Comparison of ENCODE assay signal across 9 mouse cellular contexts in the genomic region with DNA sequence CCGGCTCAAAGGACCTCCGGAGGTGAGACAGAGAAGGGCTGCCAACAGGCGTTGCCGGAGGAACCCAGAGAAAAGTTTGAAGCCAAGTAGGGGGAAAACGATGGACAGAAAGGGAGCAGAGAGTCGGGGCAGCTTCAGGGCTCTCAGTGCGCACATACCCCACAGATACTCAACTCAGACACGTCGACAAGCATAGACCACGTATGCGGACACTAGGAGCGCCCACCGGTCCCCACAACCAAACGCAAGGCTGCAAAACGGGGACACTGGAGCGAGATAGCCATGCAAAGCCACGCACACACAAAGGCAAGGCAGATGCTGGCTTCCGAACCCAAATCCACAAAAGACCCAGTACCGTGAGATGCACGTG. TPM values are rescaled to one million over a fixed set of nuclear protein-coding genes. Genes with fewer than 3 reads are reported as not detected.
DNase-seq lines count a peak whose midpoint lies in the region; ATAC-seq and TF ChIP-seq lines count a peak whose summit lies in the region.
"Had no signal": no experiment of that assay in that cellular context is flagged by ENCODE, and none has a peak within 500 bp of the region (broad histone marks: within the 10 kb centered on the region; RNA-seq: fewer than 3 reads in every experiment).

No protein-coding gene starts in this region.

- H3K4me3 ChIP-seq in heart, embryonic 14.5 days (ENCODE audit: control insufficient read depth in 1 of 2, insufficient read depth in 1 of 2, low read depth in 1 of 2, low read length in 2 of 2) = peak overlapping the region; percentile 83 to 85
- H3K4me3 ChIP-seq in MEL (ENCODE audit: control insufficient read depth in 1 of 2, insufficient read depth in 1 of 2, low read depth in 2 of 2, low read length in 2 of 2) (peak overlapping the region; percentile 64 to 65), macrophage (ENCODE audit: inconsistent target) (peak overlapping the region; percentile 37)
- peak overlapping the region; percentile 86 for H3K4me3 ChIP-seq in hindbrain, embryonic 10.5 days

- H3K27me3 ChIP-seq in heart, embryonic 14.5 days (ENCODE audit: control insufficient read depth, insufficient read depth, low read length) = no peaks in the 10 kb centered on the region
- H3K27me3 ChIP-seq in MEL (ENCODE audit: control insufficient read depth in 1 of 2, insufficient read depth in 2 of 2, low read length in 2 of 2) = peaks cover 0 to 3% of the 10 kb centered on the region in 2 experiments; a peak in 3 of 4 replicates
- 0 out of 2 replicates have a peak, but pooled peaks cover 3% of the 10 kb centered on the region for H3K27me3 ChIP-seq in hindbrain, embryonic 10.5 days (ENCODE audit: insufficient read depth, poor library complexity, severe bottlenecking)

- under 1% methylated on average over 20 of the region's 20 CpGs for WGBS in heart, embryonic 14.5 days
- WGBS in hindbrain, embryonic 10.5 days = 0% methylated on average over 20 of the region's 20 CpGs
- WGBS in macrophage (ENCODE audit: missing documents) = 4% methylated on average over 20 of the region's 20 CpGs

- H3K79me2 ChIP-seq in MEL (ENCODE audit: control insufficient read depth, insufficient read depth, low read length, poor library complexity) = no peaks in the 10 kb centered on the region
- no peaks in the 10 kb centered on the region for H3K79me2 ChIP-seq in macrophage (ENCODE audit: inconsistent target)

- H3K9me3 ChIP-seq in heart, embryonic 14.5 days (ENCODE audit: control insufficient read depth, low read length) = 0 out of 2 replicates have a peak, but pooled peaks cover 7% of the 10 kb centered on the region
- no peaks in the 10 kb centered on the region for H3K9me3 ChIP-seq in MEL (replicated peaks; ENCODE audit: insufficient read depth, low read length)
- H3K9me3 ChIP-seq in hindbrain, embryonic 10.5 days = no peaks in the 10 kb centered on the region

- no peak for TF ChIP-seq CTCF in MEL (IDR thresholded peaks at IDR 0.05 in 2 of 3, conservative IDR thresholded peaks at IDR 0.05 in 1 of 3; ENCODE audit: control insufficient read depth in 1 of 3, insufficient read depth in 1 of 3, low read depth in 2 of 3, low read length in 3 of 3, poor library complexity in 1 of 3, severe bottlenecking in 1 of 3)

- H3K4me2 ChIP-seq in heart, embryonic 14.5 days (ENCODE audit: low read length) = peak overlapping the region; percentile 89

- TF ChIP-seq RAD21 in MEL (IDR thresholded peaks at IDR 0.05; ENCODE audit: low read depth, low read length) = no peak

- peak overlapping the region; percentile 81 for H3K9ac ChIP-seq in heart, embryonic 14.5 days (ENCODE audit: low read length)
- H3K9ac ChIP-seq in MEL (ENCODE audit: control insufficient read depth, low read depth, low read length, poor library complexity, severe bottlenecking) = peak overlapping the region; percentile 59

- TF ChIP-seq EP300 in MEL (IDR thresholded peaks at IDR 0.05; ENCODE audit: low read depth in 1 of 2, low read length in 2 of 2) = no peak

- H3K36me3 ChIP-seq in heart, embryonic 14.5 days (ENCODE audit: control insufficient read depth, insufficient read depth, low read length) = no peaks in the 10 kb centered on the region
- no peaks in the 10 kb centered on the region for H3K36me3 ChIP-seq in MEL (ENCODE audit: control insufficient read depth in 1 of 2, insufficient read depth in 2 of 2, low read length in 2 of 2)
- H3K36me3 ChIP-seq in hindbrain, embryonic 10.5 days = no peaks in the 10 kb centered on the region
- H3K36me3 ChIP-seq in macrophage (ENCODE audit: inconsistent target) = no peaks in the 10 kb centered on the region
- H3K36me3 ChIP-seq: G1E had no signal

- TF ChIP-seq POLR2A in MEL (IDR thresholded peaks at IDR 0.05; ENCODE audit: control insufficient read depth in 1 of 2, insufficient read depth in 1 of 2, low read depth in 1 of 2, low read length in 2 of 2, poor library complexity in 1 of 2) = no peak

- DNase-seq in heart, adult 9 months (ENCODE audit: low spot score in 2 of 2) = no peak
- DNase-seq in MEL (ENCODE audit: low read depth, low spot score) = peak; percentile 16
- DNase-seq in hindbrain, embryonic 10.5 days (ENCODE audit: low spot score) = no peak
- DNase-seq in ovary, postnatal 14 days (ENCODE audit: low spot score) = no peak
- DNase-seq in thymus, postnatal 25 days = no peak
- no peak for DNase-seq in natural killer cell, adult 2 months (ENCODE audit: low spot score in 2 of 2)

- H3K27ac ChIP-seq in heart, embryonic 14.5 days (replicated peaks in 1 of 2; ENCODE audit: control insufficient read depth in 1 of 2, insufficient read depth in 1 of 2, low read depth in 2 of 2, low read length in 2 of 2) = peak overlapping the region; percentile 46 to 67
- H3K27ac ChIP-seq in MEL (ENCODE audit: control insufficient read depth, low read depth, low read length) (no peak overlapping the region), macrophage (no peak overlapping the region)
- H3K27ac ChIP-seq in hindbrain, embryonic 10.5 days = peak overlapping the region; percentile 95

- no peak for ATAC-seq in heart, embryonic 14.5 days (ENCODE audit: insufficient number of reproducible peaks, insufficient read depth, low FRiP score, low read depth)

- H3K4me1 ChIP-seq in heart, embryonic 14.5 days (ENCODE audit: control insufficient read depth in 2 of 2, insufficient read depth in 2 of 2, low read length in 2 of 2) = peaks cover 15 to 25% of the 10 kb centered on the region in 2 experiments
- H3K4me1 ChIP-seq in MEL (ENCODE audit: control insufficient read depth in 1 of 2, insufficient read depth in 2 of 2, low read length in 2 of 2) = no peaks in the 10 kb centered on the region
- peaks cover 60% of the 10 kb centered on the region for H3K4me1 ChIP-seq in hindbrain, embryonic 10.5 days (replicated peaks)

TF ChIP-seq in MEL, 35 proteins besides CTCF, POLR2A, EP300 and RAD21:
- TF ChIP-seq HCFC1 (IDR thresholded peaks at IDR 0.05; ENCODE audit: low read depth, low read length) (no peak), POLR2AphosphoS2 (IDR thresholded peaks at IDR 0.05; ENCODE audit: low read length) (no peak), MEF2A (IDR thresholded peaks at IDR 0.05; ENCODE audit: extremely low read depth, insufficient replicate concordance, low read depth, low read length, poor library complexity, severe bottlenecking) (no peak), GABPA (IDR thresholded peaks at IDR 0.05; ENCODE audit: low read depth, low read length) (no peak), MAFK (IDR thresholded peaks at IDR 0.05; ENCODE audit: borderline replicate concordance, low read depth, low read length) (no peak), NRF1 (IDR thresholded peaks at IDR 0.05; ENCODE audit: insufficient read depth, low read depth, low read length, poor library complexity, severe bottlenecking) (no peak)

RNA-seq across cellular contexts. Expression of gene Tsku, which starts 0.5 kb away (rescaled TPM):
- polyA plus RNA-seq in heart, embryonic 14.5 days (2014; fragmentation: Nextera tagmentation; extraction: Ambion mirVana) = 5.7 and 6.5 TPM in 2 replicates
- total RNA-seq in MEL (2012; rRNA removed) = 0.12 and 0.16 TPM in 2 replicates
- under 1 TPM in 1 of 2 experiments, not detected in 1; 0.99 TPM for polyA plus RNA-seq in MEL (2012; ENCODE audit: insufficient read depth in 1 of 2, insufficient read length in 2 of 2, low read depth in 1 of 2, low replicate concordance in 2 of 2, missing spikeins in 1 of 2)
- 8.1 and 10.2 TPM in 2 replicates for polyA plus RNA-seq in hindbrain, embryonic 10.5 days (2016; fragmentation: Nextera tagmentation; extraction: Ambion mirVana)
- total RNA-seq in macrophage (2018; cell fraction: chromatin; rRNA removed) = 1 to 10 TPM in 21 of 26 experiments, under 1 TPM in 5; 0.33 to 8.1 (median 2.2) TPM
- 1 to 10 TPM; 2.4 to 8.5 (median 5.0) TPM for total RNA-seq in macrophage (2018; cell fraction: cytosol; rRNA removed)
- 1 to 10 TPM; 2.2 to 9.8 (median 4.5) TPM for total RNA-seq in macrophage (2018; cell fraction: nucleus; rRNA removed)
- 3.6 to 10.4 TPM (median 4.7 TPM) in 3 replicates for polyA plus RNA-seq in macrophage (2018)
- total RNA-seq: G1E had no signal
- polyA plus RNA-seq: G1E had no signal

RNA-seq across cellular contexts. Expression of gene Acer3, which starts 39.6 kb away (rescaled TPM):
- polyA plus RNA-seq in heart, embryonic 14.5 days (2014; fragmentation: Nextera tagmentation; extraction: Ambion mirVana) = 24.7 and 27.6 TPM in 2 replicates
- total RNA-seq in MEL (2012; rRNA removed) = 41.7 and 44.3 TPM in 2 replicates
- polyA plus RNA-seq in MEL (2012; ENCODE audit: insufficient read depth in 1 of 2, insufficient read length in 2 of 2, low read depth in 1 of 2, low replicate concordance in 2 of 2, missing spikeins in 1 of 2) (10 to 100 TPM in 1 of 2 experiments, not detected in 1; 17.2 TPM), macrophage (2018) (39.0 to 58.1 TPM (median 52.0 TPM) in 3 replicates)
- 18.5 and 22.2 TPM in 2 replicates for polyA plus RNA-seq in hindbrain, embryonic 10.5 days (2016; fragmentation: Nextera tagmentation; extraction: Ambion mirVana)
- total RNA-seq in macrophage (2018; cell fraction: chromatin; rRNA removed) = 100 to 1,000 TPM in 6 of 26 experiments, 10 to 100 TPM in 20; 28.4 to 185 (median 84.9) TPM
- 10 to 100 TPM; 38.2 to 72.5 (median 49.9) TPM for total RNA-seq in macrophage (2018; cell fraction: cytosol; rRNA removed)
- 100 to 1,000 TPM in 5 of 26 experiments, 10 to 100 TPM in 21; 40.9 to 211 (median 81.8) TPM for total RNA-seq in macrophage (2018; cell fraction: nucleus; rRNA removed)

Comparison
In these comparisons a context has a peak if more than half of its experiments do, and no peak if none do; other contexts are left out.
1. H3K27ac ChIP-seq: peak in heart, embryonic 14.5 days (2 of 2) and hindbrain, embryonic 10.5 days (single experiment); none in MEL (single experiment) and macrophage (single experiment).
2. Peak in every context shown above with its lines, with median percentiles within 50 percentile points of each other: H3K4me3 ChIP-seq.